Mouse (Mus musculus): ENCODE measurements around the gene Dgkg.

Dgkg gene

GRCm38 (mm10) chr16:22656533-22657444 is at the start of gene Dgkg:
Dgkg (minus strand) TSS chr16:22657221.
- DNase-seq (ENCODE audit: low read depth, low spot score) = peak; percentile 82

DNA sequence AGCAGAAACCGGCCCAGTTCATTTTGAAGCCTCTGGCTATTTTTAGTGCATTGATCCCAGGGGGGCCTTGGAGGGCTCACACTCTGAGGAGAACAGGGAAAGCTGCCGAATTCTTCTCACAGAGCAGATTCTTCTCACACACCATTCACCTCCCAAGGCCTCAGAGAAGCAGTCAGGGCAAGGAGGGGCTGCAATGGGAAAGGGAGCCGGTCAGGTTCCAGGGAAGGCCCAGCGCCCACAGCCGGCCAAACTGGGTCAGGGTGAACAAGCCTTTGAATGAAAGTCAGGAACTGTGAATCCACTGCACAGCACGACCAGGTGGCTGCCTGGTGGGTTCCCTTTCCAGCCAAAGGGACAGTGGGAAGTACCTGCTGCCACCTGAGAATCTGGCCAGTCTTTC is 47.9 kb upstream of the Dgkg start:
- DNase-seq (ENCODE audit: low read depth, low spot score) = peak; percentile 96

- no peak for DNase-seq (ENCODE audit: low read depth, low spot score)
Measured at GRCm38 (mm10) chr16:22704136-22704535, 47.1 kb upstream of the Dgkg start.

- peak; percentile 62 for DNase-seq (ENCODE audit: low read depth, low spot score)
Measured at GRCm38 (mm10) chr16:22698846-22699760, 42.1 kb upstream of the Dgkg start.

DNA sequence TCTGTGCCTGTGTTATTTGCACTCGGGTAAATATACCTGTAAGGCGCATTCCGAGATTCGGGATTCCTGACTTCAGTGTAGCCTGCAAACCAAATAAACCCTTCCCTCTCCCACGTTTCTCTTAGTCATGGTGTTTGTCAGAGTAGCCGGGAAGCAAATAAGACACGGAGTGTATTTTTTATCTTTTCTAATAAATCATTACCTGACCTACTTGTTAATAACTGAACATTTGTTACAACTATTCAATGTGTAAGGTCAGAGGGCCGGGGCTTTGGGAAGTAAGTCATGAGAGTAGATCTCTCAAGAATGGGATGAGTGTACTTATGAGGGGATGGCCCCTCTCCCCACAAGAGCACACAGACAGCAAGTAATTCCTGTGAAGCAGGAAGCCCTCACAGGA is 41.1 kb upstream of the Dgkg start:
- DNase-seq (ENCODE audit: low read depth, low spot score) = no peak

DNA sequence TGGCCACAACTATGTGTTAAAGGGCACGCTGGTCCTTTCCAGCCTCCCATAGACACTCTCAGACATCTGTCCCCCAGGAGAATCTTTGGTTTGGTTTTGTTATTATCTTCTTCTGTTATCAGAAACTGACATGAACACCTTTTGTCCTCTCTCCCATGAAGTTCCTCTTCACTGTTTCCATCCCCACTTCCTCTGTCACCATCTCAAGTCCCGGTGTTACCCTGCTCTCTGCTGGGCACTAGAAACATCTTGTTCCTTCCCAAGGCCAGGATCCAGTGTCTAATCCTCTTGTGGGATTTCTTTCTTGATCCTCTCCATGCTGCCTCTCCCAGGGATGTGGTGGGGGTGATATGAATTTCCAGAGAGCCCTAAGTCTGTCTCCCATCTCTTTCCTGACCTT is 32.6 kb upstream of the Dgkg start:
- no peak for DNase-seq (ENCODE audit: low read depth, low spot score)

DNA sequence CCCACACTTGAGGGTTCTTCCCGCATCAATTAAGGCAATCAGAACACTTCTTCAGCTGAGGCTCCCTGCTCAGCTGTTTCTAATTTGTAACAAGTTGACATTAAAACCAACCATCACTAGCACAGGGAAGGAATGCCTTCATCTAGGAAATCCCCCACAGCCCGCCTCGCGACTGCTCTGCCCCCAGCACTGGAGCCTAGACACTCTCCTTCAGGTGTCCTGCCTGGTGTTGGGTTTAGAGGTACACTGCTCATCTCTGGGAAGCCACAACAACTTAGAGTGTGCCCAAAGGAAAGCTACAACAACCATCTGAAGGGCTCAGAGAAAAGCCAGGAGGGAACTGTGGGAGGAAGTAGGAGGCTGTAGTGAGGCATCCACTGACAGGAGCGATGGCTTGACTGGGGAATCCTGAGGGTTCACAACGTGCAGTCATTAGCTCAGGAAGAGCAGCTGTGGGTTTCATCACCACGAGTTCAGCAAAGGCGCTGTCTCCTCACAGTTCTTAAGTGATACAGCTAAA is 30.8 kb upstream of the Dgkg start:
- DNase-seq (ENCODE audit: low read depth, low spot score) = peak; percentile 79

DNA sequence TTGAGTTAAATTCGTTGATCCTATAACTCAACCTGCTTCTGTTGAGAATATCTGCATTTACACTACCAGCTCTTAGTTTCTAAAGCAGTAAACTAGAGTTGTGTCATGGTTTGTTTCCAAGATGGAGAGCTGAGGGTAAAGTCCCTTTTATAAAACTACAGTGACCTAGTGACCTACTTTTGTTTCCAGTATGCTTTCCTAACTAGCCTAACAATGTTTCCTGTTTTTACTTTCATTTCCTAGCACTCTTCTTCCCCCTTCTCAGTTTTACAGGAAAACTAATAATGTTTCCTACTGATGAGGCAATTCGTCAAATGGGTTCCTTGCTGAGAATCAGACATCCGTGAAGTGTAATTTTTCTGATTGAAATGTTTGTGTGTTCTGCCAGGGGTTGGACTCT is 26.6 kb upstream of the Dgkg start:
- DNase-seq (ENCODE audit: low read depth, low spot score) = no peak

- no peak for DNase-seq (ENCODE audit: low read depth, low spot score)
Measured at GRCm38 (mm10) chr16:22682727-22683126, 25.7 kb upstream of the Dgkg start.

- DNase-seq (ENCODE audit: low read depth, low spot score) = peak; percentile 43
Measured at GRCm38 (mm10) chr16:22679641-22680040, 22.6 kb upstream of the Dgkg start.

- peak; percentile 63 for DNase-seq (ENCODE audit: low read depth, low spot score)
Measured at GRCm38 (mm10) chr16:22674636-22675035, 17.6 kb upstream of the Dgkg start.

DNA sequence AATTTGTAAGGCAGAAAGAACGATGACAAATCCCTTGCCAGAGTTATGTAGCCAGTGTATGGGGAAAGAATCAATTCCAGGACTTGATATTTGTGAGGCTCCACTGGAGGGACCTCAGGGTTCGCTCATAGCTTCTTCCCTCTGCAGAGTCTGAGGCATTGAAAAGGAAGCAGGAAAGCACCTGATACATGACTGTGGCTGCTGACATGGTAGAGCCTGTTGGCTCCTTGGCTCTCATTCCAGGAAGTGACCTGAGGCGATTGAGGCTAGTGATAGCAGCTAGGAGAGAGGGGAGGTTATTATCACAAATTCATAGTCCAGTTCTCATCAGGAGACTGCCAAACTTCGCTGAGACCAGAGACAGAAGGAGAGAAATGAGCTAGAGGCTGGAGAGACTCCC is 17.1 kb upstream of the Dgkg start:
- DNase-seq (ENCODE audit: low read depth, low spot score) = no peak

- no peak for DNase-seq (ENCODE audit: low read depth, low spot score)
Measured at GRCm38 (mm10) chr16:22664033-22664432, 7.0 kb upstream of the Dgkg start.

GRCm38 (mm10) chr16:22663136-22663535 is 6.1 kb upstream of the Dgkg start:
- DNase-seq (ENCODE audit: low read depth, low spot score) = no peak

GRCm38 (mm10) chr16:22661076-22661475 is 4.1 kb upstream of the Dgkg start:
- peak; percentile 94 for DNase-seq (ENCODE audit: low read depth, low spot score)

GRCm38 (mm10) chr16:22657874-22658789 is 1.1 kb upstream of the Dgkg start:
- DNase-seq (ENCODE audit: low read depth, low spot score) = no peak

DNA sequence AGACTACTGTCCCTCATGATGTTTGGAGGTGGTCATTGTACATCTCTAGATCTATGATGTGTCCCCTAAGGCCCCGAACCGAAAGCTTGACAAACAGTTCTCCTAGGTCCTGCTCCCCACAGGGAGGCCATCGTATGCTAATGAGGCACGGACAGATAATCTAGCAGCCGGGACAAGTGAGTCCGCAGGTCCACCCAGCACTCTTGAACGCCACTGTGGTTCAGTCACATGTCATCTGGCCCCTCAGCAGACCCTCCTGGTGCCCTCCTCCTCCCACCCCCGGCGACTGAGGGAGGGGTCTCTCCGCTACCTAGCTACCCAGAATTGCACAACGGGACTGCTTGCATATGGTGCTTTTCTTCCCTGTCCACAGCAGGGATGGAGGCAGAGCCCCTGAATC is 1.2 kb downstream of the Dgkg start:
- peak; percentile 39 for DNase-seq (ENCODE audit: low read depth, low spot score)

DNA sequence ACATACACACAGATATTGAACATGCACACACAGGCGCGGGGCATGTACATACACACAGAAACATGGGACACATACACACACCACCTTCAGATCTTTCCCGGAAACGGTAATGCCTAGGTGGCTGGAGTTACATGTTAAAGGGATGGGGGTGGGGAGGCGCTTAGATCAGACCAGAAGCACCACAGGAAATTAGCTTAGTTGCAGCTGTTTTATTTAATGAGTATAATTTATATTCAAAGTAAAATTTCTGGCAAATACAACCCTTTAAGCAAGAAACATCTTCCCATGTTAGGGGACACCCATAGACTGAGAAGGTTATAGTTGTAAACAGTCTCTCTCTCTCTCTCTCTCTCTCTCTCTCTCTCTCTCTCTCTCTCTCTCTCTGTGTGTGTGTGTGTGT is 1.8 kb downstream of the Dgkg start:
- no peak for DNase-seq (ENCODE audit: low read depth, low spot score)

GRCm38 (mm10) chr16:22654477-22654835 is 2.6 kb downstream of the Dgkg start:
- no peak for DNase-seq (ENCODE audit: low read depth, low spot score)

GRCm38 (mm10) chr16:22653817-22654476 is 3.1 kb downstream of the Dgkg start:
- DNase-seq (ENCODE audit: low read depth, low spot score) = no peak

DNA sequence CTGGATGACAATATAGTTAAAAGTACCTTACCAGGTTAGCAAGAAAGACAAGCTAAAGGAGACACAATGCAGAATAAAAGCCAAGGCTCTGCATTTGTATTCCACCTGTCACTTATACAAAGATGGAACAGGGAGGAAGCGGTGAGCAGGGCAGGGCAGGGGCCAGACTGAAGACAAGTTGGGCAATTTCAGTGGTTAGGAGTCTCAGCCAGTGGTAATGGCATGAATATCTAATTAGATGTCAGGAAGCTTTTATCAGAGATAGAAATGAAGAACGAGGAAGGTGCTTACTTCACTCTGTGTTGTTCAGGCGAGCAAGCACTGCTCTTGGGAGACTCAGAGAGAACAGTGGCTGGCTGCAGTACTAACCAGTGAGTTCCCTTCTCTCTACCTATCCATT is 5.8 kb downstream of the Dgkg start:
- no peak for DNase-seq (ENCODE audit: low read depth, low spot score)

Data from brain, adult 2 months (tissue).